Mouse (Mus musculus) embryonic facial prominence, embryonic 14.5 days (tissue): ENCODE measurements around the gene Gprc5b. TPM values are rescaled to one million over a fixed set of nuclear protein-coding genes. Genes with fewer than 3 reads are reported as not detected.

ENCODE experiments used
- ATAC-seq: fragments of 200-750 bp; cut with Nextera tagmentation; 2 replicates; pipeline ENCODE4 v1.8.0; 2017; ENCODE audit warnings: low read depth, moderate number of reproducible peaks, moderate TSS enrichment
- DNase-seq: peaks from one replicate; pipeline ENCODE4 v3.0.0-alpha.2; 2015; ENCODE audit warnings: low spot score
- H3K27ac ChIP-seq: fragments of 300-500 bp; sonication (generic); replicated peaks from 2 replicates; pipeline ENCODE4 v1.5.1; 2014; ENCODE audit warnings: low read depth, mild to moderate bottlenecking, low read length, moderate library complexity
- H3K27me3 ChIP-seq: fragments of 300-500 bp; sonication (generic); replicated peaks from 2 replicates; pipeline ENCODE4 v1.6.1; 2014; ENCODE audit warnings: low read length; ENCODE audit not compliant: control insufficient read depth, insufficient read depth
- H3K36me3 ChIP-seq: fragments of 300-500 bp; sonication (generic); 2 replicates; pipeline ENCODE4 v1.6.1; 2014; ENCODE audit warnings: low read length, mixed read lengths; ENCODE audit not compliant: control insufficient read depth, insufficient read depth
- H3K4me1 ChIP-seq: fragments of 300-500 bp; sonication (generic); 2 replicates; pipeline ENCODE4 v1.6.1; 2014; ENCODE audit warnings: antibody characterized with exemption, low read length; ENCODE audit not compliant: control insufficient read depth, insufficient read depth
- H3K4me2 ChIP-seq: fragments of 300-500 bp; sonication (generic); 2 replicates; pipeline ENCODE4 v1.6.1; 2014; ENCODE audit warnings: low read depth, mild to moderate bottlenecking, low read length, moderate library complexity, mixed read lengths
- H3K4me3 ChIP-seq: fragments of 300-500 bp; sonication (generic); 2 replicates; pipeline ENCODE4 v1.5.1; 2014; ENCODE audit warnings: low read depth, mild to moderate bottlenecking, low read length
- H3K9ac ChIP-seq: fragments of 300-500 bp; sonication (generic); 2 replicates; pipeline ENCODE4 v1.6.1; 2014; ENCODE audit warnings: low read depth, mild to moderate bottlenecking, low read length, moderate library complexity, mixed read lengths
- H3K9me3 ChIP-seq: fragments of 300-500 bp; sonication (generic); 2 replicates; pipeline ENCODE4 v1.6.1; 2016; ENCODE audit warnings: low read length; ENCODE audit not compliant: control insufficient read depth
- WGBS: fragments of 180-500 bp; shearing (Covaris S2); extraction: QIAGEN DNeasy Blood & Tissue Kit; methylation state at CpG from one replicate; pipeline ENCODE4 v1.1.7; 2014; 5-methylcytosine and 5-hydroxymethylcytosine counted together
- polyA plus RNA-seq: library from polyadenylated mRNA; unstranded; fragments of >200 nt; fragmentation: Nextera tagmentation; extraction: Ambion mirVana; gene quantifications from 2 replicates; pipeline ENCODE4 v1.2.1, GENCODE M21; 2014

Gene Gprc5b
- polyA plus RNA-seq, 1 experiment from 2014 or later, result 17.0 TPM

GRCm38 (mm10) chr7:118935306-118935705, 59.7 kb downstream of the Gprc5b start:
- DNase-seq (no peak), ATAC-seq (no peak)
- Histone ChIP-seq H3K9ac (no peak overlapping the region), H3K9me3 (no peaks in the 10 kb centered on the region), H3K4me1 (0 out of 2 replicates have a peak, but pooled peaks cover 6% of the 10 kb centered on the region), H3K4me3 (no peak overlapping the region), H3K27ac (no peak overlapping the region), H3K36me3 (no peaks in the 10 kb centered on the region), H3K27me3 (no peaks in the 10 kb centered on the region), H3K4me2 (no peak overlapping the region)
- WGBS, result 51% methylated on average over 2 of the region's 2 CpGs

DNA sequence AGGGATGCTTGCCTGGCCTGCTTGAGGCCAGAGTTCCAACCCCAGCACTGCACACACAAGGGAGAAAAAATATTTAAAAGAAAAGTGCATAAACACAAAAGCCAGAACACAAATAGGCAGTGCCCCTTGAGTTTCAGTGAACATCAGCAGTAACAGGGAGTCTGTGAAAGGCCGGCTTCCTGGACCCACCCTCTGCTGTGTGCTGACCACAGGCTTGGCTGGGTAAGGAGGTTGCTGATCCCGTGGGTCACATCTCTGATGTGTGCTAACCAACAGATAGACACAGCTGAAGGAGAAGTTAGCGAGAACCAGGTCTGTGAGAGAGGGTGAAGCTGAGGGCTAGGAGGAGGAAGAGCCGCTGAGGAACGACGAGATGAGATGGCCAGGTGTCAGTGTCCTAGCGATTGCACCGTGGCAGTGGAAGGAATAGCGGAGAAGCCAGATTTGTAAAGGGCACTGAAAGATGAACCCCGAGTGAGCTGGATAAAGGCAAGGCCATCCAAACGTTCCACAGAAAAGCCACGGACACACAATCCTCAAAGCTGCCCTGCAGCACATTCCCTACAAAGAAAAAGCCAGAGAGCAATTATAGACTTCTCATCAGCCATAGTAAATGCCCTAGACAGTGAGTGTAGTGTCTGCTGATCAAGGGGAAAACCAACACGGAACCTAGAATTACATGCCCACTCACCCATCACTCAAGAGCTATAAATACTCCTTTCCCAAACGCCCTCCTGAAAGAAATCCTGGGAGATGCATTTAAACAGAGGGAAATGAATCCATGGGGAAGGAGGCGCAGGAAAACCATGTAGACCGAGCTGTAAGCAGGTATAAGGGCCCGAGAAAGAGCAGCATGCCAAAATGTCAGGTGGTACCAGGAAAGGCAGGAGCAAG, 63.3 kb downstream of the Gprc5b start:
- peak overlapping the region; percentile 48; the same call in 1 of the 2 replicates for H3K27ac ChIP-seq
- H3K27me3 ChIP-seq, result no peaks in the 10 kb centered on the region
- H3K4me2 ChIP-seq, result no peak overlapping the region
- H3K9me3 ChIP-seq, result no peaks in the 10 kb centered on the region
- no peak overlapping the region for H3K4me3 ChIP-seq
- 61% methylated on average over 17 of the region's 17 CpGs for WGBS
- DNase-seq (peak; percentile 41), ATAC-seq (peak; percentile 32; the same call in 1 of the 2 replicates)
- no peaks in the 10 kb centered on the region for H3K36me3 ChIP-seq
- peaks cover 13% of the 10 kb centered on the region; the same call in 1 of the 2 replicates for H3K4me1 ChIP-seq
- no peak overlapping the region for H3K9ac ChIP-seq

DNA sequence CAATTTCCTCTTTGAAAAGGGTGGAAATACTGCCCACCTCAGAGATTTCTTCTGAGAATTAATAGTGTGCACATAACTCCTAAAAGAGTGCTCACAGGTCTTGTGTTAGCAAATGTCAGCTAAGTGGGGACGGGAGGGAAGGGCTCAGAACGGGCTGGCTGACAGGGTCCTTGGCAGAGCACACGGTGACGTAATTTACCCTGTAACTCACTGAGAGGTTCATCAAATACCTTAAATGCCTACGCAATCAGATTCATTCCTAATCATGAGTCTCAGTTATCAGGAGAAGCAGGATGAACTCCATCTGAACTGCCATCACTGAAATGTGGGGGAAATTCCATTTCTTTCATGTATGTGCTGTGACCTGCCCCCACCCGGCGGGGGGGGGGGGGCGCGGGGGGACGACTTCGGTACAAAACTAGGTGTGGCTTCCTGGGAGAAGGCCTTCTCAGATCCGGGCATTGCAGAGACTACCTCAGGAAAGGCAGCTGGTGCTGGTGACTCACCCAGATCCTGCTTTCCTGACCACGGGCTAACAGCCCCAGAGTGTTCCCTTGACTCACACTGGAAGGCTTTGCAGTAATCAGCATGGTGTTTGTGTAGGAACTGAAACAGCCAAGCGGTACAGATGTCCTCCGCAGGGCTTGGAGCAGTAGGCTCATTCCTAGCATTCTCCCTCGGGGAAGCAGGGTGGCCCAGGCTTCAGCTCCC, 65.3 kb downstream of the Gprc5b start:
- peak overlapping the region; percentile 59 for H3K27ac ChIP-seq

DNA sequence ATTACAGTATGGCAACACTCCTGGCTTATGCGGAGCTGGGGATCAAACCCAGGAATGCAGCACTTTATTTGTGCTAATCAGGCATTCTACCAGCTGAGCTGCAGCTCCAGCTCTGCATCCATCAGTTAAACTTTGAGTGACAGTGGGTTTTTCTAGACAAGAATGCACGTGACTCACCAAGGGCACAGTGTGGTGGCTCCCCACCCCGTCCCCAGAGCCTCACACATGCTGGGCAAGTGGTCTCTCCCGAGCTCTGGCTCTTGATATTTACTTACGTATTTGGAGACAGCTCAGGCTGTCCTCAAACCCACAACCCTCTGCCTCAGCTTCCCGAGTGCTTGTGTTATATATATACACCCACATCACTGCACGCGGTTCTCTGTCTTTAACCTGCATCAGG, 66.1 kb downstream of the Gprc5b start:
- Histone ChIP-seq H3K4me3 (no peak overlapping the region), H3K4me1 (peaks cover 13% of the 10 kb centered on the region; the same call in 1 of the 2 replicates)

More for the DNA sequence above, 65.3 kb downstream of the Gprc5b start:
- ATAC-seq (peak; percentile 66), DNase-seq (peak; percentile 76)
- H3K4me3 ChIP-seq, result no peak overlapping the region
- H3K36me3 ChIP-seq, result no peaks in the 10 kb centered on the region
- WGBS, result 17% methylated on average over 10 of the region's 16 CpGs
- H3K27me3 ChIP-seq, result no peaks in the 10 kb centered on the region
- peaks cover 13% of the 10 kb centered on the region; the same call in 1 of the 2 replicates for H3K4me1 ChIP-seq
- no peaks in the 10 kb centered on the region for H3K9me3 ChIP-seq
- no peak overlapping the region for H3K4me2 ChIP-seq
- no peak overlapping the region for H3K9ac ChIP-seq

DNA sequence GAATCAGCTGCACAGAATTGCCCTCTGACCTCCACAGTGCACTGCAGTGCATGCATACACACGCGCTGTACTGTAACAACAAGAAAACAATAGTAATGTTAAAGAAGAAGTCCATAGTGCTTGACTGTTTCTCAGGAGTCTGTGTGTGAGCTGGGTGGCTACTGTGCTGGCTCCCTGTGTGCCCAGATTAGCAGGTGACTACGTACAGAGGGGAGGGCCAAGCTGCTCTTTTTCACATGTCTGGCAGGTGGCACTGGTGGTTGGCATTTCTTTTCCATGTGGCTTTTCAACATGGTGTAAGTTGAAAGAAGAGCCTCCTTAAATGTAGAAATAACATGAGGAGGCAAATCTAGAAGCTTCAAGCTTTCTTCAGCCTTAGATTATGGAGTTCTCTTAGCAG, 66.7 kb downstream of the Gprc5b start:
- ATAC-seq, result no peak
- H3K9me3 ChIP-seq, result no peaks in the 10 kb centered on the region
- no peaks in the 10 kb centered on the region for H3K36me3 ChIP-seq
- H3K9ac ChIP-seq, result no peak overlapping the region
- H3K4me1 ChIP-seq, result peaks cover 13% of the 10 kb centered on the region; the same call in 1 of the 2 replicates
- no peak overlapping the region for H3K27ac ChIP-seq
- DNase-seq, result no peak
- no peaks in the 10 kb centered on the region for H3K27me3 ChIP-seq
- H3K4me2 ChIP-seq, result no peak overlapping the region
- no peak overlapping the region for H3K4me3 ChIP-seq
- WGBS, result 85% methylated on average over 3 of the region's 3 CpGs

More for the DNA sequence above, 66.1 kb downstream of the Gprc5b start:
- Histone ChIP-seq H3K4me2 (no peak overlapping the region), H3K9ac (no peak overlapping the region), H3K27me3 (no peaks in the 10 kb centered on the region), H3K36me3 (no peaks in the 10 kb centered on the region), H3K9me3 (no peaks in the 10 kb centered on the region), H3K27ac (peak overlapping the region; percentile 59; the same call in 1 of the 2 replicates)
- ATAC-seq (no peak), DNase-seq (no peak)
- 58% methylated on average over 8 of the region's 8 CpGs for whole genome bisulfite sequencing

DNA sequence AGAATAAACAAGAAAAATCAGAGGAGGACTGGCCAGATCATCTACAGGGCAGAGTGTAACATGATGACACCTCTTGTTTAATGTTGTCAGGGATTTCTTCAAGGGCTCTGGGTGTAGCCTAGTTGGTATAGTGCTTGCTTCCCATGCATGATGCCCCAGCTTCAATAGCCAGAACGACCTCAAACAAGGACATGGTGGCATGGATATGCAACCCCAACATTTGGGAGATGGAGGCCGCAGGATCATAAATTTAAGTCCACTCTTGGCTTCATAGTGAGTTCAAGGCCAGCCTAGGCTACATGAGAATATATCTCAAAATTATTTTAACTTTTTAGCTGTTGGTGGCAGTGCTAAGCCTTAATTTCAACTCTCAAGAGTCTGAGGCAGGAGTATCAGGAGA, 67.7 kb downstream of the Gprc5b start:
- H3K27ac ChIP-seq, result no peak overlapping the region
- 90% methylated on average over 2 of the region's 2 CpGs for WGBS
- no peak for DNase-seq
- peaks cover 13% of the 10 kb centered on the region; the same call in 1 of the 2 replicates for H3K4me1 ChIP-seq
- no peaks in the 10 kb centered on the region for H3K36me3 ChIP-seq
- no peak overlapping the region for H3K9ac ChIP-seq
- H3K4me3 ChIP-seq, result no peak overlapping the region
- H3K4me2 ChIP-seq, result no peak overlapping the region
- ATAC-seq, result no peak
- no peaks in the 10 kb centered on the region for H3K9me3 ChIP-seq
- H3K27me3 ChIP-seq, result no peaks in the 10 kb centered on the region

DNA sequence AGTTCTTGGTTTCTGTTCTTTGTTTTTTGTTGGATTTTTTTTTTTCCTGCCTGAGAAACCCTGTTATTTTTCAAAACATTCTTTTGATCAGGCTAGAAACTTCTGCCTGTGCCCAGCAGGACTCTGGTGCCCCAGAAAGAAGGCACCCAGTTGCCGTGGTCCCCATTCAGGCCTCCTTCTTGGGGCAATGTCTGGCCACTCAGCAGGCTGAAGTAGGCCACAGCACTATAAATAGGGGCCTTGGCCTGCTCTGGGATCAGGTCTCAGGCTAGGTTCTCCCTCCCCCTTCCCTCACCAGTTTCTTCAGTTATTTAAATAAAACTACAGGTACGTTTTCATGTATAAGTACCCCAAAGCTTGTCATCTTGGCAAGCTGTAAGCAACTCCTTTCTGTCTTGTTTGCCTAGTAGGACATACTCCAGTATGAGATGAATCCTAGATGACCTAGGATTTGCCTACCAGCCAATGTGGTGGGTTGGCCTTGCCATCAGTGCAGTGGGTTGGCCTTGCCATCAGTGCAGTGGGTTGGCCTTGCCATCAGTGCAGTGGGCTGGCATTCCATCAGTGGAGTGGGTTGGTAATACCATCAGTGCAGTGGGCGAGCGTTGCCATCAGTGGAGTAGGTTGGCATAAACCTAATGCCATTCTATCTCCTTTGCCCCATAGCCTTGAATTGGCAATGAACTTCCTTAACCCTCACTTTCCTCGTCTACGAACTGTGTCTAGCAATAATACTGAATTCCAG, 68.3 kb downstream of the Gprc5b start:
- no peak for DNase-seq
- 84% methylated on average over 6 of the region's 6 CpGs for WGBS
- H3K36me3 ChIP-seq, result no peaks in the 10 kb centered on the region
- H3K4me2 ChIP-seq, result no peak overlapping the region
- H3K4me3 ChIP-seq, result no peak overlapping the region
- no peaks in the 10 kb centered on the region for H3K9me3 ChIP-seq
- H3K4me1 ChIP-seq, result peaks cover 13% of the 10 kb centered on the region; the same call in 1 of the 2 replicates
- no peak overlapping the region for H3K9ac ChIP-seq
- no peak overlapping the region for H3K27ac ChIP-seq
- H3K27me3 ChIP-seq, result no peaks in the 10 kb centered on the region
- no peak for ATAC-seq

- WGBS, result 83% methylated on average over 3 of the region's 3 CpGs
- no peak overlapping the region for H3K27ac ChIP-seq
- H3K36me3 ChIP-seq, result no peaks in the 10 kb centered on the region
- no peak for DNase-seq
- H3K4me3 ChIP-seq, result no peak overlapping the region
- H3K27me3 ChIP-seq, result no peaks in the 10 kb centered on the region
- H3K4me1 ChIP-seq, result peaks cover 7% of the 10 kb centered on the region; the same call in 1 of the 2 replicates
- no peak for ATAC-seq
- no peaks in the 10 kb centered on the region for H3K9me3 ChIP-seq
- H3K4me2 ChIP-seq, result no peak overlapping the region
- no peak overlapping the region for H3K9ac ChIP-seq
Measured at GRCm38 (mm10) chr7:118925547-118925946, 69.5 kb downstream of the Gprc5b start.
